Mouse (Mus musculus): ENCODE measurements around the gene Grwd1.

GRCm38 (mm10) chr7:45782271-45782670 is 48.5 kb downstream of the Grwd1 start:
- TF ChIP-seq CTCF (conservative IDR thresholded peaks at IDR 0.05; ENCODE audit: insufficient read depth, insufficient read length, low read depth, low read length), result no peak
- no peak for TF ChIP-seq POLR2A (IDR thresholded peaks at IDR 0.05; ENCODE audit: low read depth, low read length)

All from kidney, adult 2 months (tissue).